Mouse (Mus musculus): ENCODE results near the gene Ugt1a9. TPM values are rescaled to one million over a fixed set of nuclear protein-coding genes. Genes with fewer than 3 reads are reported as not detected.
"Not testable (repeated sequence)": the region's sequence is repeated elsewhere in the genome, so short reads cannot be mapped to it uniquely, and the experiment has no call there.

Gene Ugt1a9
- polyA plus RNA-seq (2012; rRNA removed): not detected in 2 replicates

DNA sequence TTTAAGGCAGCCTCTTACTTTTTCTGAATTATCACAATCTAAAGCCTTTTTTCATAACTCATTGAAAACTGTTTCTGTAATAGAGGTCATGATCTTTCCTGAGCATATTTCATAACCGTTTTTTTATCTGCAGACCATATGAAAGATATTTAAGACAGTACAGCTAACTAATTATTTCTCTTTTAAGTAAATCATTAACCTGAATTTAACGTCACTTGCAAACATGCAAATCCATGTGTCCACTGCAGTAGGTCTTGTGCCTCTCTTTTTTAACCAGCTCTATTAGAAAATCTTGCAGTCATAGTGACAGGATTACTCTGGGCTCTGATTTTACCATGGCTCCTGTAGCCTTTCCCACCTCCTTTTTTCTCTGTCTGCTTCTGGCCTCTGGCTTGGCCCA lies at the start of gene Ugt1a9:
Ugt1a9 (plus strand) TSS at position 306 of the 400 bp plus-strand sequence.
- H3K27ac ChIP-seq (ENCODE audit: insufficient read depth, low read length): no peak within 1 kb of the TSS
- WGBS: 88% methylated on average over 2 of the region's 2 CpGs
- TF ChIP-seq POLR2A (IDR thresholded peaks at IDR 0.05; ENCODE audit: low read depth, low read length) (no peak), CTCF (IDR thresholded peaks at IDR 0.05; ENCODE audit: extremely low read depth, insufficient read depth, insufficient read length, insufficient replicate concordance) (no peak)
- no peaks in the 10 kb centered on the region for H3K36me3 ChIP-seq (ENCODE audit: control insufficient read depth, insufficient read depth, low read length)
- no peak for DNase-seq (ENCODE audit: low read depth in 1 of 2, low spot score in 2 of 2)
- H3K4me3 ChIP-seq (ENCODE audit: extremely low read depth, insufficient read depth, insufficient read length): no peak within 1 kb of the TSS
- no peaks in the 10 kb centered on the region for H3K4me1 ChIP-seq (ENCODE audit: control insufficient read depth, insufficient read depth, insufficient read length)
- no peaks in the 10 kb centered on the region for H3K27me3 ChIP-seq (ENCODE audit: control insufficient read depth, insufficient read depth, low read length)

DNA sequence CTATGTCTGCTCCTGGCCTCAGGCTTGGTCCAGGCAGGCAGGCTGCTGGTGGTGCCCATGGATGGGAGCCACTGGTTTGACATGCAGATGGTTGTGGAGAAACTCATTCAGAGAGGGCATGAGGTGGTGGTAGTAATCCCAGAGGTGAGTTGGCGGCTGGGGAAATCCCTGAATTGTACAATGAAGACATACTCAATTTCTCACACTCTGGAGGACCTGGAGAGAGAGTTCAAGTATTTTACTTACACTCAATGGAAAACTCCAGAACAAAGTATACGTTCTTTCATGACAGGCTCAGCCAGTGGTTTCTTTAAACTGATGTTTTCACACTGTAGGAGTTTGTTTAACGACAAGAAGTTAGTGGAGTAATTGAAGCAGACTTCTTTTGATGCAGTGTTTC lies 45.4 kb upstream of the Ugt1a9 start:
- not testable (repeated sequence) for H3K36me3 ChIP-seq (ENCODE audit: control insufficient read depth, insufficient read depth, low read length); DNase-seq (ENCODE audit: low read depth in 1 of 2, low spot score in 2 of 2); H3K27me3 ChIP-seq (ENCODE audit: control insufficient read depth, insufficient read depth, low read length); H3K27ac ChIP-seq (ENCODE audit: insufficient read depth, low read length); H3K4me3 ChIP-seq (ENCODE audit: extremely low read depth, insufficient read depth, insufficient read length); H3K4me1 ChIP-seq (ENCODE audit: control insufficient read depth, insufficient read depth, insufficient read length)
- WGBS: 82% methylated on average over 3 of the region's 3 CpGs

- not testable (repeated sequence) for DNase-seq (ENCODE audit: low read depth in 1 of 2, low spot score in 2 of 2)
Observed at GRCm38 (mm10) chr1:88043044-88043443, 27.6 kb upstream of the Ugt1a9 start.

GRCm38 (mm10) chr1:88044832-88045437 lies 25.7 kb upstream of the Ugt1a9 start:
- 89% methylated on average over 4 of the region's 5 CpGs for WGBS
- not testable (repeated sequence) for H3K27me3 ChIP-seq (ENCODE audit: control insufficient read depth, insufficient read depth, low read length); H3K4me1 ChIP-seq (ENCODE audit: control insufficient read depth, insufficient read depth, insufficient read length); DNase-seq (ENCODE audit: low read depth in 1 of 2, low spot score in 2 of 2); H3K4me3 ChIP-seq (ENCODE audit: extremely low read depth, insufficient read depth, insufficient read length); H3K36me3 ChIP-seq (ENCODE audit: control insufficient read depth, insufficient read depth, low read length); H3K27ac ChIP-seq (ENCODE audit: insufficient read depth, low read length)

More at GRCm38 (mm10) chr1:88043044-88043443, 27.6 kb upstream of the Ugt1a9 start:
- WGBS: 43% methylated on average over 1 of the region's 2 CpGs
- not testable (repeated sequence) for H3K4me1 ChIP-seq (ENCODE audit: control insufficient read depth, insufficient read depth, insufficient read length); H3K27ac ChIP-seq (ENCODE audit: insufficient read depth, low read length); H3K36me3 ChIP-seq (ENCODE audit: control insufficient read depth, insufficient read depth, low read length); H3K27me3 ChIP-seq (ENCODE audit: control insufficient read depth, insufficient read depth, low read length); H3K4me3 ChIP-seq (ENCODE audit: extremely low read depth, insufficient read depth, insufficient read length)

DNA sequence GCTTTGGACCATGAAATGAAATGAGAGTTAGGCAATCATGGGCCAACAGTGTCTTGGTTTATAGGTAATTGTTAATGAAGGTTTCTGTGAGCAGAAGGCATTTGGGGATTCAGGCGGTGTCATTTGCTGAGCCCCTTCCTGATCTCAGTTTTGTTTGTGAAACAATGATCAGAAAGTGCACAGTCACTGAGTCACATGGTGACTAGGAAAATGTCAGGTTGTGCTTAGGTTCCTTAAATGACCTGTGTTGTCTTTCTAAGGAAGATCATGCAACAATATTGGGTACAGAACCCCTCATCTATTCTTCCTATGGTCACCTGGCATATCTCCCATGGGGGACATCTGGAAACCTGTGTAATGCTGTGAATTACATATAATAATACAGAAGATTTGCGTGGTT lies 23.2 kb upstream of the Ugt1a9 start:
- H3K27me3 ChIP-seq (ENCODE audit: control insufficient read depth, insufficient read depth, low read length); H3K4me1 ChIP-seq (ENCODE audit: control insufficient read depth, insufficient read depth, insufficient read length); H3K36me3 ChIP-seq (ENCODE audit: control insufficient read depth, insufficient read depth, low read length); H3K27ac ChIP-seq (ENCODE audit: insufficient read depth, low read length); DNase-seq (ENCODE audit: low read depth in 1 of 2, low spot score in 2 of 2); H3K4me3 ChIP-seq (ENCODE audit: extremely low read depth, insufficient read depth, insufficient read length): not testable (repeated sequence)
- 83% methylated on average over 2 of the region's 2 CpGs for WGBS

DNA sequence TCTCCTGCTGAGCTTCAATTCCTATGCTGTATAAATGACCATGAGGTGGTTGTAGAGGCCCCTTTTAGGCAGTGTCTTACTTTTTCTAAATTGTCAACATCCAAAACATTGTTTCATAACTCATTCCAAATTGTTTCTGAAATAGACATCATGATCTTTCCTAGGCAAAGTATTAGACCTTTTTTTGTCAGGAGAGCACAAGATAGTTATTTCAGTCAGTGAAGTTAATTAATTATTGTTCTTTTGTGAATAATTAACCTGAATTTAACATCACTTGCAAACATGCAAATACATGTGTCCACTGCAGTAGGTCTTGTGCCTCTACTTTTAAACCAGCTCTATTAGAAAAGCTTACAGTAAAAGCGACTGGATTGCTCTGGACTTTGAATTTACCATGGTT lies 15.5 kb upstream of the Ugt1a9 start, which contains the start of gene Ugt1a10:
Ugt1a10 (plus strand) TSS at position 301 of the 400 bp plus-strand sequence.
- 83% methylated on average over 1 of the region's 1 CpGs for WGBS

GRCm38 (mm10) chr1:88066472-88067102 lies 4.0 kb upstream of the Ugt1a9 start:
- H3K27ac ChIP-seq (ENCODE audit: insufficient read depth, low read length); H3K36me3 ChIP-seq (ENCODE audit: control insufficient read depth, insufficient read depth, low read length); DNase-seq (ENCODE audit: low read depth in 1 of 2, low spot score in 2 of 2); H3K4me1 ChIP-seq (ENCODE audit: control insufficient read depth, insufficient read depth, insufficient read length); H3K27me3 ChIP-seq (ENCODE audit: control insufficient read depth, insufficient read depth, low read length); H3K4me3 ChIP-seq (ENCODE audit: extremely low read depth, insufficient read depth, insufficient read length): not testable (repeated sequence)
- 64% methylated on average over 1 of the region's 2 CpGs for WGBS

More for the DNA sequence above, 15.5 kb upstream of the Ugt1a9 start, which contains the start of gene Ugt1a10:
- TF ChIP-seq CTCF (IDR thresholded peaks at IDR 0.05; ENCODE audit: extremely low read depth, insufficient read depth, insufficient read length, insufficient replicate concordance) (no peak), POLR2A (IDR thresholded peaks at IDR 0.05; ENCODE audit: low read depth, low read length) (no peak)
- Histone ChIP-seq H3K4me3 (ENCODE audit: extremely low read depth, insufficient read depth, insufficient read length) (no peak within 1 kb of the TSS), H3K27ac (ENCODE audit: insufficient read depth, low read length) (no peak within 1 kb of the TSS), H3K27me3 (ENCODE audit: control insufficient read depth, insufficient read depth, low read length) (no peaks in the 10 kb centered on the region), H3K4me1 (ENCODE audit: control insufficient read depth, insufficient read depth, insufficient read length) (no peaks in the 10 kb centered on the region), H3K36me3 (ENCODE audit: control insufficient read depth, insufficient read depth, low read length) (no peaks in the 10 kb centered on the region)
- no peak for DNase-seq (ENCODE audit: low read depth in 1 of 2, low spot score in 2 of 2)
